Mouse (Mus musculus) embryo, embryonic 10.5 days (tissue): ENCODE results near the gene Tmem169.

Experiments used
- DNase-seq: peaks from one replicate; pipeline ENCODE4 v3.0.0-alpha.2; 2015; ENCODE audit warnings: low spot score

The Tmem169 gene

DNA sequence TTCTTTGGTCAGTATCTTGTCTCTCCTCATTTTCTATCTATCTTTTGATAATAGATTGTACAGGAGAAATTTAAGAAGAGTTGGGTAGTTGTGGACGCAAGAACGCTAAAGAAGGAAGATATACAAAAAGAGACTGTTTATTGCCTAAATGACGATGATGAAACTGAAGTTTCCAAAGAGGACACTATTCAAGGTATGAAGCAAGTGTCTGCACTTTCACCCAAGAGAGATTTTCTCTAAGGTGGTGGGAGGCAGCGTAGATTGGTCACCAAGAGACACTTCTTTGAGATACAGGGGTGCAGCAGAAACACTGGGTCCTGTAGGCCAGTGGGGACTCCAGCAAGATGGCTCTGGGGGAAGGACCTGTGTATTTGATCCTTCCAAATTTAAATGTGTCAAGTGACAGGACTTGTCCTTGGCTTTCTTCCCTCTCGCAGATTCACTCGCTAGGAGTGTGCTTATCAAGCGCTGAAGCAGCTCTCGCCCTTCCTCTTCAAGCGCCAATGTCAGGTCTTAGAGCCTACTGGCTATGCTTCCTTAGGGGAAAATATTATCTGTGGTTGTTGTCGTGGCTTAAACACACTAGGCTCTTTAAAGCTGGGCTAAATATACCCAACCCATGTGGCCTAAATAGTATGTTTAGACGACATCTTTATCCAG, 42.1 kb downstream of the Tmem169 start:
- no peak for DNase-seq

DNA sequence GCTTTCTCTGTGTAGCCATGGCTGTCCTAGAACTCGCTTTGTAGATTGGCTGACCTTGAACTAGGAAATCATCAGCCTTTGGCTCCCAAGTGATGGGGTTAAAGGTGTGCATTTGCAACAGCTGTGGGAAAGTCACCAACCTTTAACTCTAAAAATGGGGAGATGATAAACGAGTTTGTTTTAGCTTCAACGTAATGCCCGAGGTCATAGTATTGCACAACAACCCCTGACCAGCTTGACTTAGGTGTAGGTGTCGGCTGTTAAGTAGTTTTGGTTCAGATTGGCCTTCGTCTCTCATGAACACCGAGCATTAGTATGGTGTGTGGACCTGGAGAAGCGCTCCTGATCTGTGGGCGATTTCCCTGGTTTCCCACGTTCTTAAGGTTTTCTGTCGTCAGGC, 50.6 kb downstream of the Tmem169 start:
- DNase-seq: no peak

GRCm38 (mm10) chr1:72336780-72337179, 52.6 kb downstream of the Tmem169 start:
- no peak for DNase-seq

GRCm38 (mm10) chr1:72338341-72338740, 54.2 kb downstream of the Tmem169 start:
- DNase-seq: no peak

DNA sequence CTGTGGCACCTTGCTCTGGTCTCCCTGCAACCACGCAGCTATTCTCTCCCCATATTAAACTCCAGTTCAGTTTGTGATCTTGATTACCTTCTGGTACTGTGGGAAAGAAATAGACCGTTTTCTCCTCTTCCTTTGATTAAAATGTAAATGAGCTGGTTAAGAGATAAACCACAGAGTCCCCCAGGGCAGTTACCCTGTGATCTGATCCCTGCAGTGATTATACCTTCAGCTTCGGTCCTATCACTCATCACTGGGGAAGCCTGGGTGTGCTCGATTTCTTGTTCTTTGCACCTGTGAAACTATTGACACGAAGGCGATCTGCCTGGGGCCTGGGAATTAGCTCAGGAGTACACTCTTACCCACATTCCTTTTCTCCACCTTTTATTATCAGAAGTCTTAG, 63.7 kb downstream of the Tmem169 start:
- no peak for DNase-seq
